Mouse (Mus musculus): ENCODE results near the gene Pcgf3. TPM values are rescaled to one million over a fixed set of nuclear protein-coding genes. Genes with fewer than 3 reads are reported as not detected.

Pcgf3 gene
- polyA plus RNA-seq, 1 experiment from 2014 or later = 18.0 TPM

DNA sequence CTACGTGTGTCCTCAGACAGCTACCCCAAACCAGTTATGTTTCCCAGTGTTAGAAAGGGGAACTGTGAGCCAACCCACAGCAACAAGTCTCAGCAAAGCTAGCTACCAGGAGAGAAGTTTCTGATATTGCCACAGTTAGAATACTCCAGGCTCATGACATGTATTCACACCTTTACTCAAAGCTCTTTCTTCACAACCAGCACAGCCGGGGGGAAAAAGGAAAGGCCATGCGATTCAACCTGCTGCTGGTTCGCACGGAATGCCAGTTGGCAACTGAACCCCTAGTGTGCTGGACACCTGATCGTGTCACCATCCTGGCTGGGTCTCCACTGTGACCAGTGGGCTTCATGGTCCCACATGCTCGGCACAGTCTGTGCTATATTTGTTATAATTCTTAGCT lies 13.2 kb upstream of the Pcgf3 start:
- H3K4me3 ChIP-seq (ENCODE audit: low read length) = no peak overlapping the region
- 87% methylated on average over 7 of the region's 7 CpGs for WGBS
- no peak overlapping the region for H3K27ac ChIP-seq (ENCODE audit: low read length)
- H3K9me3 ChIP-seq (ENCODE audit: low read length) = no peaks in the 10 kb centered on the region
- H3K36me3 ChIP-seq (ENCODE audit: insufficient read depth, low read length) = no peaks in the 10 kb centered on the region
- peaks cover 2% of the 10 kb centered on the region; the same call in 1 of the 2 replicates for H3K27me3 ChIP-seq (ENCODE audit: insufficient read depth, low read length)
- ATAC-seq (ENCODE audit: low FRiP score, low TSS enrichment) = no peak
- peak overlapping the region; percentile 79 for H3K4me2 ChIP-seq (replicated peaks; ENCODE audit: low read depth, low read length)
- peaks cover 12% of the 10 kb centered on the region for H3K4me1 ChIP-seq (ENCODE audit: insufficient read depth, low read length)
- H3K9ac ChIP-seq (replicated peaks; ENCODE audit: low read length) = no peak overlapping the region; the same call in 1 of the 2 replicates

DNA sequence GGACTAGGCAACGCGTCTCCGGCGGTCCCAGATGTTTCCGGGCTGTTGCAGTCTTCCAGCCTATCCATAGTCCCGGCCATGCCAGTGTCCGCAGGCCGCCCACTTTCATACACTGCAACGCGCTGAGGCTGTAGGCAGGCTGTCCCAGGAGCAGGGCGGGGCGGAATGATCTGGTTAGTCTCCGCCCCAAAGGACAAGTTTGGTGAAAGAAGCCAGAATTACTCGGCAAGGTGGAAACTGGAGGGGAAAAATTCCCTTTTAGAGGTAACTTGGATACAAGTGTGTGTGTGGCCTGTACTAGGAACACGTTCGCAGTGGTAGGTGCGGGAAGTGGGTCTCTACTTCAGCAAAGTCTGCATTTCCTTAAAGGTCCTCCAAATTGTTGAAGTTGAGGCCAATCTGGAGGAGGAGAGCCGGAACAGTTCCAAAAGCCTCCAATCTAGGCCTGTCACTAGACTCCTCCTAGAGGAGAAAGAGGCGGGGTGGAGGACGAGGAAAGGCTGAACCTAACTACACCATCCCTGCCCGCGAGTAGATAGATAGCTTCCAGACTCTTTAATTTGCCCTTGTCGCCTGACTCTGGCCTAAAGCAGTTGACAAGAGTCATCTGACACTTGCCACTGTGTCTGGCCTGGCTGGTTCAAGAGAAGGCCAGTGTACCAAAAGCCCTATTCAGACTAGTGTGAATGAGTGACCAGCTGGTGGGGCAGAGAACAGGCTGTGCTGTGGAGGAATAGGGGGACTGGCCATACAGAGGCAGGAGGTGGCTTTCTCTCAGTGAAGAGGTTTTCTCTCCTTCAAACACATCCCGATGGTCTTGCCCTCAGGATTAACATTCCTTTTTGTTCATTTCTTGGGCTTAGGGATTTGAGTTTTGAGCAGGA lies 12.0 kb upstream of the Pcgf3 start, which contains the start of gene Mfsd7a:
Gene Mfsd7a (minus strand): TSS at position 107 of the 884 bp plus-strand sequence.
- Histone ChIP-seq H3K4me2 (replicated peaks; ENCODE audit: low read depth, low read length) (peak within 1 kb of the TSS; percentile 79), H3K9me3 (ENCODE audit: low read length) (no peaks in the 10 kb centered on the region), H3K9ac (replicated peaks; ENCODE audit: low read length) (peak within 1 kb of the TSS; percentile 63), H3K4me3 (ENCODE audit: low read length) (peak within 1 kb of the TSS; percentile 47), H3K27me3 (ENCODE audit: insufficient read depth, low read length) (peaks cover 2% of the 10 kb centered on the region; the same call in 1 of the 2 replicates), H3K27ac (ENCODE audit: low read length) (peak within 1 kb of the TSS; percentile 54; the same call in 1 of the 2 replicates), H3K36me3 (ENCODE audit: insufficient read depth, low read length) (no peaks in the 10 kb centered on the region), H3K4me1 (ENCODE audit: insufficient read depth, low read length) (peaks cover 12% of the 10 kb centered on the region)
- ATAC-seq (ENCODE audit: low FRiP score, low TSS enrichment) = peak; percentile 98
- WGBS = 6% methylated on average over 24 of the region's 24 CpGs

DNA sequence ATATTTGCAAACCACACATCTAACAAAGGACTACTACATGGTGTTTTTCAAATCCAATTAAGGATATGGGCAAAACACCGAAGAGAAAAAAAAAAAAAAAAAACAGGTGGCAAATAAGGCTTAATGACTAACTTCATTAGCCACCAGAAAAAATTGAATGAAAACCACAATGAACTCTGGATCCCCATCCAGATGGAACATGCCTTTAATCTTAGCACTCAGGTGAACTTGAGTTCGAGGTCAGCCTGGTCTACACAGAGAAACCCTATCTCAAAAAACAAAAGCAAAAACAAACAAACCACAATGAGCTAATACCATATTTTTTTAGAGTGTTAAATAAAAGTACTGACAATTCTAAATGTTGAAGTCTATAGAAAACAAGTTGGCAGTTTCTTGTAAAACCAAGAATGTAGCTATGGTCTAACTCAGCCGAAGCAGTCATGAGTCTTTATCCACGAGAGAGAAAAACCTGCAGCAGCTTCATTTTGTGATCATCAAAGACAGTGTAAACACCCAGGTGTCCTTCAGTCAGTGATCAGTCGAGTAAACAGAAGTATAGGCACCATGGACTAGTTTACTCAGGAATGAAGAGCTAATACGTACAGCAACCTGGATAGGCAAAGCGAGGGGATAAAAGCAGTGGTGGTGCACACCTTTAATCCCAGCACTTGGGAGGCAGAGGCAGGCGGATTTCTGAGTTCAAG lies 10.0 kb upstream of the Pcgf3 start:
- 80% methylated on average over 8 of the region's 8 CpGs for WGBS

GRCm38 (mm10) chr5:108451611-108452010 lies 9.4 kb upstream of the Pcgf3 start:
- Histone ChIP-seq H3K36me3 (ENCODE audit: insufficient read depth, low read length) (no peaks in the 10 kb centered on the region), H3K27me3 (ENCODE audit: insufficient read depth, low read length) (peaks cover 2% of the 10 kb centered on the region; the same call in 1 of the 2 replicates), H3K9me3 (ENCODE audit: low read length) (no peaks in the 10 kb centered on the region), H3K4me1 (ENCODE audit: insufficient read depth, low read length) (peaks cover 12% of the 10 kb centered on the region), H3K4me3 (ENCODE audit: low read length) (no peak overlapping the region), H3K9ac (replicated peaks; ENCODE audit: low read length) (no peak overlapping the region), H3K27ac (ENCODE audit: low read length) (no peak overlapping the region), H3K4me2 (replicated peaks; ENCODE audit: low read depth, low read length) (no peak overlapping the region)
- ATAC-seq (ENCODE audit: low FRiP score, low TSS enrichment) = no peak
- WGBS = 76% methylated on average over 1 of the region's 1 CpGs

More for the DNA sequence above, 10.0 kb upstream of the Pcgf3 start:
- Histone ChIP-seq H3K9me3 (ENCODE audit: low read length) (no peaks in the 10 kb centered on the region), H3K36me3 (ENCODE audit: insufficient read depth, low read length) (no peaks in the 10 kb centered on the region), H3K4me3 (ENCODE audit: low read length) (no peak overlapping the region), H3K4me1 (ENCODE audit: insufficient read depth, low read length) (peaks cover 12% of the 10 kb centered on the region), H3K9ac (replicated peaks; ENCODE audit: low read length) (no peak overlapping the region), H3K27ac (ENCODE audit: low read length) (no peak overlapping the region), H3K27me3 (ENCODE audit: insufficient read depth, low read length) (peaks cover 2% of the 10 kb centered on the region; the same call in 1 of the 2 replicates), H3K4me2 (replicated peaks; ENCODE audit: low read depth, low read length) (no peak overlapping the region)
- no peak for ATAC-seq (ENCODE audit: low FRiP score, low TSS enrichment)

GRCm38 (mm10) chr5:108452422-108452821 lies 8.6 kb upstream of the Pcgf3 start:
- no peak overlapping the region for H3K4me3 ChIP-seq (ENCODE audit: low read length)
- WGBS = 86% methylated on average over 1 of the region's 1 CpGs
- no peak overlapping the region for H3K9ac ChIP-seq (replicated peaks; ENCODE audit: low read length)
- H3K9me3 ChIP-seq (ENCODE audit: low read length) = no peaks in the 10 kb centered on the region
- no peak overlapping the region for H3K4me2 ChIP-seq (replicated peaks; ENCODE audit: low read depth, low read length)
- H3K27ac ChIP-seq (ENCODE audit: low read length) = no peak overlapping the region
- peaks cover 12% of the 10 kb centered on the region for H3K4me1 ChIP-seq (ENCODE audit: insufficient read depth, low read length)
- no peaks in the 10 kb centered on the region for H3K36me3 ChIP-seq (ENCODE audit: insufficient read depth, low read length)
- H3K27me3 ChIP-seq (ENCODE audit: insufficient read depth, low read length) = peaks cover 2% of the 10 kb centered on the region; the same call in 1 of the 2 replicates
- ATAC-seq (ENCODE audit: low FRiP score, low TSS enrichment) = no peak

GRCm38 (mm10) chr5:108454094-108454493 lies 6.9 kb upstream of the Pcgf3 start:
- Histone ChIP-seq H3K27ac (ENCODE audit: low read length) (no peak overlapping the region), H3K4me1 (ENCODE audit: insufficient read depth, low read length) (peaks cover 3% of the 10 kb centered on the region), H3K36me3 (ENCODE audit: insufficient read depth, low read length) (no peaks in the 10 kb centered on the region), H3K4me3 (ENCODE audit: low read length) (no peak overlapping the region), H3K9me3 (ENCODE audit: low read length) (no peaks in the 10 kb centered on the region), H3K4me2 (replicated peaks; ENCODE audit: low read depth, low read length) (no peak overlapping the region), H3K9ac (replicated peaks; ENCODE audit: low read length) (no peak overlapping the region), H3K27me3 (ENCODE audit: insufficient read depth, low read length) (peaks cover 2% of the 10 kb centered on the region; the same call in 1 of the 2 replicates)
- no peak for ATAC-seq (ENCODE audit: low FRiP score, low TSS enrichment)
- 44% methylated on average over 3 of the region's 3 CpGs for WGBS

DNA sequence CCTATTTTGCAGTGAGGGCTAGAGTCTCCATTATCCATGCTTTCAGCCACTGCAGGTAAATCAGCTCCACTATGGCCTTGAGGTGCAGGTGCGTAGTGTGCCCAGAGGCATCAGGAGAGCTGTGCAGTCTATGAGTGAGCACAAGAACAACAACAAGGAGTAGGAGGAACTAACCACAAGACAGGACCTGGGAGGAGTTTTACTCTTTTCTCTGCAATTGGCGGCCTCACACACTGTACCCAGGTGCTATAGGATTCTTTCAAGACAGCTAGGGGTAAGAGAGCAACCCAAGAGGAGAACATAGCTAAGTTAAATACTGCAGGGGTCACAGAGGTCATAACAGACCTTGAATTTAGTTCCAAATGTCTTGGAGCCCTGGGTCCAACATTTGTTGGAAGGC lies 2.3 kb upstream of the Pcgf3 start:
- ATAC-seq (ENCODE audit: low FRiP score, low TSS enrichment) = no peak
- Histone ChIP-seq H3K27ac (ENCODE audit: low read length) (no peak overlapping the region), H3K4me3 (ENCODE audit: low read length) (no peak overlapping the region), H3K9ac (replicated peaks; ENCODE audit: low read length) (no peak overlapping the region), H3K9me3 (ENCODE audit: low read length) (no peaks in the 10 kb centered on the region), H3K27me3 (ENCODE audit: insufficient read depth, low read length) (peaks cover 6% of the 10 kb centered on the region; the same call in 1 of the 2 replicates), H3K4me2 (replicated peaks; ENCODE audit: low read depth, low read length) (no peak overlapping the region), H3K36me3 (ENCODE audit: insufficient read depth, low read length) (no peaks in the 10 kb centered on the region), H3K4me1 (ENCODE audit: insufficient read depth, low read length) (peaks cover 21% of the 10 kb centered on the region)
- 72% methylated on average over 2 of the region's 2 CpGs for WGBS

DNA sequence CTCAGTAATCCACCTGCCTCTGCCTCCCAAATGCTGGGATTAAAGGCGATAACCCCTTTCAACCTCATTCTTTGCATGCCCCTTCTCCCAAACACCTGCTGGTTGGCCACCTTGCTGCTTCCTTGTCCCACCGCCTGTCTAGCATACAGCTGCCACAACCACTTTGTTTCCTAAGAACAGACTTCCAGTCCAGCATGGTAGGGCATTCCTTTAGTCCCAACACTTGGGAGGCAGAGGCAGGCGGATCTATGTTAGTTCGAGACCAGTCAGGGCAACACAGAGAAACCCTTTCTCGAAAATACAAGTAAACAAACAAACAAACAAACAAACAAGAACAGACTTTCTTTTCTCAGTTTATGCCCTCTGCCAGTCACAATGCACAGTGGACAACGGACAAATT lies 571 bp upstream of the Pcgf3 start:
- 42% methylated on average over 6 of the region's 6 CpGs for WGBS

DNA sequence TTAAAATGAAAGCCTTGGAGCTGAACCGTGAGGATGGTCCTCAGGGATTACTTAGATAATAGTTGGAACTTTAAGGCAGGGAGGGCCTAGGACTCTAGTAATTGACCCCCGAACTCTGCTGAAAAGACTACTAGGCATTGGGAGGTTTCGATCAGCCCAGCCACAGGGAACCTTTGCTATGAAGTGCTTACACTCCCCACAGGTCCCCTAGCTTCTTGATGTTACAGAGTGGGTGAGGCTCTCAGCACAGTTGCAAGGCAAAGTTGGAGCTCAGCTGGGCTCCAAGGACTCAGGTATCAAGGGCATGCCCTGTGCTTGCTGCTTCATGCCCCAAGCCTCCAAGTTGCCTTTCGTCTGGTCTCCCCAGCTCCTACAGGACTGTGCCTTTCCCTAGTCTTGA lies 1.4 kb downstream of the Pcgf3 start:
- Histone ChIP-seq H3K27me3 (ENCODE audit: insufficient read depth, low read length) (peaks cover 6% of the 10 kb centered on the region; the same call in 1 of the 2 replicates), H3K4me3 (ENCODE audit: low read length) (peak overlapping the region; percentile 86), H3K36me3 (ENCODE audit: insufficient read depth, low read length) (no peaks in the 10 kb centered on the region), H3K27ac (ENCODE audit: low read length) (peak overlapping the region; percentile 40), H3K9me3 (ENCODE audit: low read length) (no peaks in the 10 kb centered on the region), H3K9ac (replicated peaks; ENCODE audit: low read length) (peak overlapping the region; percentile 99), H3K4me1 (ENCODE audit: insufficient read depth, low read length) (peaks cover 29% of the 10 kb centered on the region), H3K4me2 (replicated peaks; ENCODE audit: low read depth, low read length) (peak overlapping the region; percentile 90)
- ATAC-seq (ENCODE audit: low FRiP score, low TSS enrichment) = no peak
- 29% methylated on average over 4 of the region's 4 CpGs for WGBS

More for the DNA sequence above, 571 bp upstream of the Pcgf3 start:
- no peak overlapping the region for H3K27ac ChIP-seq (ENCODE audit: low read length)
- peak overlapping the region; percentile 90 for H3K4me2 ChIP-seq (replicated peaks; ENCODE audit: low read depth, low read length)
- H3K4me1 ChIP-seq (ENCODE audit: insufficient read depth, low read length) = peaks cover 29% of the 10 kb centered on the region
- H3K36me3 ChIP-seq (ENCODE audit: insufficient read depth, low read length) = no peaks in the 10 kb centered on the region
- H3K9ac ChIP-seq (replicated peaks; ENCODE audit: low read length) = peak overlapping the region; percentile 63
- no peak for ATAC-seq (ENCODE audit: low FRiP score, low TSS enrichment)
- H3K9me3 ChIP-seq (ENCODE audit: low read length) = no peaks in the 10 kb centered on the region
- peaks cover 6% of the 10 kb centered on the region; the same call in 1 of the 2 replicates for H3K27me3 ChIP-seq (ENCODE audit: insufficient read depth, low read length)
- H3K4me3 ChIP-seq (ENCODE audit: low read length) = peak overlapping the region; percentile 86

All from kidney, embryonic 16.5 days (tissue).